Mouse (Mus musculus) heart, adult 2 months (tissue): ENCODE measurements at regions not wholly inside any gene's neighbourhood (a gene's known extent, or its start where the extent isn't known, plus 50 kb on each side); places are given as distances from the start of the nearest gene placed in this dataset.

Experiments
- DNase-seq, 2 experiments: peaks; one replicate each; pipeline ENCODE4 v3.0.0; 2021
- H3K27ac ChIP-seq: fragments of 200-600 bp; 2 replicates; pipeline ENCODE4 v1.8.1; 2022
- H3K27me3 ChIP-seq: fragments of 200-500 bp; 2 replicates; pipeline ENCODE4 v1.6.1; 2012; ENCODE audit warnings: mild to moderate bottlenecking, low read length, inconsistent platforms, mixed read lengths; ENCODE audit not compliant: control insufficient read depth, insufficient read depth
- H3K36me3 ChIP-seq: fragments of 200-500 bp; 2 replicates; pipeline ENCODE4 v1.6.1; 2012; ENCODE audit warnings: low read length, inconsistent platforms; ENCODE audit not compliant: control insufficient read depth, insufficient read depth
- H3K4me1 ChIP-seq: fragments of 200-500 bp; 2 replicates; pipeline ENCODE4 v1.6.1; 2011; ENCODE audit warnings: low read length; ENCODE audit not compliant: control insufficient read depth, insufficient read depth
- H3K4me3 ChIP-seq: fragments of 200-600 bp; 2 replicates; pipeline ENCODE4 v1.8.1; 2022
- H3K79me2 ChIP-seq: fragments of 200-500 bp; replicated peaks from 2 replicates; pipeline ENCODE4 v1.6.1; 2012; ENCODE audit warnings: mild to moderate bottlenecking, inconsistent platforms, low read length, moderate library complexity, mixed read lengths; ENCODE audit not compliant: control insufficient read depth, insufficient read depth
- H3K9ac ChIP-seq: fragments of 200-500 bp; 2 replicates; pipeline ENCODE4 v1.6.1; 2012; ENCODE audit warnings: low read depth, mild to moderate bottlenecking, control low read depth, inconsistent platforms, low read length, mixed read lengths
- CTCF ChIP-seq: fragments of 200-600 bp; IDR thresholded peaks from 2 replicates; pipeline ENCODE4 v1.8.1; 2022; ENCODE audit warnings: antibody characterized with exemption, mild to moderate bottlenecking, moderate library complexity
- EP300 ChIP-seq: fragments of 200-500 bp; IDR thresholded peaks from 2 replicates; pipeline ENCODE4 v1.6.1; 2011; ENCODE audit warnings: low read depth, low read length, control low read depth; ENCODE audit not compliant: insufficient read depth
- POLR2A ChIP-seq: fragments of 200-500 bp; IDR thresholded peaks from 2 replicates; pipeline ENCODE4 v1.6.1; 2011; ENCODE audit warnings: mild to moderate bottlenecking, low read depth, low read length, control low read depth; ENCODE audit not compliant: insufficient read depth
- WGBS: fragments of 180-500 bp; shearing (Covaris S2); methylation state at CpG from one replicate; pipeline ENCODE4 v1.1.7; 2018; 5-methylcytosine and 5-hydroxymethylcytosine counted together
- intact Hi-C: fragments of 180-260 bp; cut with DNase I; formaldehyde crosslinking; loops from one replicate; pipeline ENCODE4 v1.15.1; 2025

DNA sequence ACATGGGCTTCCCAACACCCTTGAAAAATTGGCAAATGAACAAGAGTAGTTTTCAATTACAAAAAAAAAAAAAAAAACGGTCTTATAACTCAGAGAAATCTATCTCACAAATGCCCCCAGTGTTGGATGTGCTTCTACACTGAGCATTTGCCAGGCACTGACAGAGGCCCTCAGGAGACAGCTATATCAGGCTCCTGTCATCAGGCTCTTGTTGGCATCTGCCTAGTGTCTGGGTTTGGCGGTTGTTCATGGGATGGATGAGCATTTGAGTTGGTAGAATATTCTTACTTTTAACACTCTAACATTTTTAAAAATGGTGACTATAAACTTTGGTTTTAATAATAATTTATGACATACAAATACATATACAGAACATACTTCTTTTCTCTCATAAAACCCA is 1555.4 kb upstream of the Map3k7 start:
- Histone ChIP-seq H3K4me3 (no peak overlapping the region), H3K4me1 (no peaks in the 10 kb centered on the region), H3K27me3 (no peaks in the 10 kb centered on the region), H3K79me2 (no peaks in the 10 kb centered on the region), H3K27ac (no peak overlapping the region), H3K9ac (no peak overlapping the region), H3K36me3 (no peaks in the 10 kb centered on the region)
- DNase-seq, result peak in 1 of 2 experiments; percentile 7
- TF ChIP-seq EP300 (no peak), CTCF (no peak), POLR2A (no peak)
- WGBS, result 23% methylated on average over 2 of the region's 2 CpGs
- intact Hi-C loops, result no loop called here

DNA sequence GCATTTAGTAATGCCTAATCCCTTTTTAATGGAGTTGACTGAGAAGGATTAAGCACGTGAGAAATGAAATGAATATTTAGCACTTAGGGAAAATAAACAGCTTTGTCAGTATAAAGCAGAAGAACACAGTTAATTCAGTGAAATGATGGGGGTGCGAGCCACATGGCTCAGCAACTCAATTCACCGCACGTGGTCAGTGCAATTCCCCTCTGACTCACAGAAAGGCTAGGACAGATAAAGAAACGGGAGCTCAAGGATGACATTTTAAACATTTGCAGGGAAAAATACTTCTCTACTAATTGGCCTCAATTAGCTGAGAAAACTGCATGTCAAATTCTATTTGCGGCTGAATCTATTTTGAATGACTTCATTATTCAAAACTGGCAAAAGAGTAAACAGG is 1516.3 kb upstream of the Map3k7 start:
- DNase-seq, result no peak
- Histone ChIP-seq H3K27me3 (no peaks in the 10 kb centered on the region), H3K4me1 (no peaks in the 10 kb centered on the region), H3K79me2 (no peaks in the 10 kb centered on the region), H3K4me3 (no peak overlapping the region), H3K27ac (no peak overlapping the region), H3K36me3 (no peaks in the 10 kb centered on the region), H3K9ac (no peak overlapping the region)
- 58% methylated on average over 6 of the region's 6 CpGs for WGBS
- intact Hi-C loops, result no loop called here
- TF ChIP-seq EP300 (no peak), CTCF (no peak), POLR2A (no peak)

DNA sequence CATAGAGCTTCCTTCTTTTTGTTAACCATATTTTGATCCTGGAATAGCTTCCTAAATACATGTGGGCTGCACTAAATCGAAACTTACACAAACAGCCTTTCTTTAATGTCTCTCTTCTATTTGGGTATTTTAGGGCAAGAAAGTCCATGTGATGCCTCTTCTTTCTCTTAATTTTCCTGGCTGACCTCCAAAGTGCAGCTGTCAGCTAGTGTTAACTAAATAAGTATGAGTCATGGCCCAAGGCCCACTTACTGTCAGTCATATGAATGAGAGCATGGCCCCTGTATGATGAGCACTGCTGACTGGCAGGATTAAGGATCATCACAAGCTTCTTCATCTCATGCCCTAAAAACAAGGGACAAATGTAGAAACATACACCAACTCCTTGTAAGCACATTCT is 1513.5 kb upstream of the Map3k7 start:
- Histone ChIP-seq H3K27me3 (no peaks in the 10 kb centered on the region), H3K4me1 (no peaks in the 10 kb centered on the region), H3K27ac (no peak overlapping the region), H3K79me2 (no peaks in the 10 kb centered on the region), H3K36me3 (no peaks in the 10 kb centered on the region), H3K4me3 (no peak overlapping the region), H3K9ac (no peak overlapping the region)
- 45% methylated on average over 1 of the region's 1 CpGs for WGBS
- TF ChIP-seq CTCF, result no peak
- no peak for TF ChIP-seq EP300
- no peak for TF ChIP-seq POLR2A
- intact Hi-C loops, result no loop called here
- DNase-seq, result no peak

DNA sequence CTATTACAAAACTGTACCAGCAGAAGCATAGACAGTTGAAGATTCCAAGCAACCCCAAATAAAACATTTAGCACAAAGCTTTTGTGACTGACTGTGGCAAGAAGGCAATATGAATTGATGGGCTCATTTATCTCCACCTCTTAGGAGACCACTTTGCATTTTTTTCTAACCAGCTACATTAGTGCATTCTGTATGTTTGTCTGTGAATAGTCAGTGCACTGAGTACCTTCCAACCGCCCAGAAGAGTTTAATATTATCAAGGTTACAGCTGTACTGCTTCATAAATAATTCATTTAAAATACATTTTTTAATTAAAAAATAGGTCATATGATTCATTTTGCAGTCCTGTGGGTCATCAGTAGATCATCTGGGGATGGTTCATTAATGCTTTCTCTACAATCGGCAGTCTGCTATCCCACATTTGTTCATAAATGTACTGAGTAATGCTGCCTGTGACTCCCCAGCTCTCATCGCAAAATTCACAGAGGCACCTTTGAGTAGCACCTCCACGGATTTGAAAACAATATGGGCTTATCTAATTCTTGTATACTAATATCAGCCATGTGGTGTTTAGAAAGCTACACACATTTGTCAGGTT is 1496.5 kb upstream of the Map3k7 start:
- 73% methylated on average over 4 of the region's 4 CpGs for WGBS
- intact Hi-C loops, result no loop called here
- H3K27ac ChIP-seq, result no peak overlapping the region
- no peak for DNase-seq
- no peak overlapping the region for H3K9ac ChIP-seq
- TF ChIP-seq EP300 (no peak), POLR2A (no peak), CTCF (no peak)
- H3K4me1 ChIP-seq, result no peaks in the 10 kb centered on the region
- no peaks in the 10 kb centered on the region for H3K36me3 ChIP-seq
- no peaks in the 10 kb centered on the region for H3K27me3 ChIP-seq
- no peak overlapping the region for H3K4me3 ChIP-seq
- no peaks in the 10 kb centered on the region for H3K79me2 ChIP-seq

DNA sequence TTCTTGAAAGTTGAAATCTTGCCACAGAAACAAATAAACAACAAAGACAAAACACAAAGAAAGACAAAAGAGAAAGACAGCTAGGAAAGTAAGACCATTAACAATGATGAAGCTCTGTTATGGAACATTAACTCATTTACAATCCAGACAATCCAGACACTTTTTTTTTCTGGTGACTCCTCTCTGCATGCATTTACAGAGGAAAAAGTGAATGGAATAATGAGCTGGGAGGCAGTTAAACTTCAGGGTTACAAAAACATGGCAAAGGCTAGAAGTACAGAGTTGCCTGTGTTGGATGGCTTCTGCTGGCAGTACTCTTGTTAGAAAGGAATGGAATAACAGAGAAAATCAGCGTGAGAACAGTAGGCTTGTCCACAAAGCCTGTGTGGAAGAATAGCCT is 1487.3 kb upstream of the Map3k7 start:
- no peaks in the 10 kb centered on the region for H3K36me3 ChIP-seq
- no peaks in the 10 kb centered on the region for H3K79me2 ChIP-seq
- 34% methylated on average over 1 of the region's 1 CpGs for WGBS
- H3K27ac ChIP-seq, result no peak overlapping the region
- no peak overlapping the region for H3K4me3 ChIP-seq
- H3K4me1 ChIP-seq, result no peaks in the 10 kb centered on the region
- no peaks in the 10 kb centered on the region for H3K27me3 ChIP-seq
- intact Hi-C loops, result no loop called here
- no peak for DNase-seq
- H3K9ac ChIP-seq, result no peak overlapping the region
- TF ChIP-seq POLR2A (no peak), CTCF (no peak), EP300 (no peak)

DNA sequence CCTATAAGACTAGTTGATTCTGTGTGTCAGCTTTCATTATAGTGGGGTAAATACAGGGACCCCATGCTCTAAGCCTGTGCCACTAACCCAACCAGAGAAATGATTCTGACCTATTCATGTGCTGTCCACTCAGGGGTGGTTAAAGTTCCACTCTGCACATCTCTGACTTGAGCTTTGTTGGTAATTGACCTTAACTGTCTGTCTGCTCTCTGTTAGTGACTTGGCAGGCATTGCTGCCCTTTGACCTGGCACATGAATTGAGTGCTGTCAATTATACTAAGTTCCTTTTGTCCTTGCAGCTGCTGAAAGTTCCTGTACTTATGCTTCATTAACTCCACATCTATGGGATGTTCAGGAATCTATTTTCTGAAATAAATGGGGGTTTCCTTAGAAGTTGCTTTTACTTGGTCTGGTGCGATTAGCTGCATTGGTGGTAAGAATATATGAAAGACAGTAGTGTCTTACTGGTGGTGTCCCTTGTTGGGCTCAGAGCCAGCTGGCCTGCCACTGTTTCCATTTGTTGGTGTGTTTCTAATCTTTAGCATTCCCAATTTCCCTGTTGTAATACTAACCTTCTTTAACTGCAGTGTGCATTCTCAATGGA is 1463.7 kb upstream of the Map3k7 start:
- no peak overlapping the region for H3K4me3 ChIP-seq
- no peaks in the 10 kb centered on the region for H3K79me2 ChIP-seq
- no peaks in the 10 kb centered on the region for H3K4me1 ChIP-seq
- 62% methylated on average over 1 of the region's 1 CpGs for WGBS
- no peaks in the 10 kb centered on the region for H3K27me3 ChIP-seq
- H3K36me3 ChIP-seq, result no peaks in the 10 kb centered on the region
- TF ChIP-seq EP300, result no peak
- TF ChIP-seq POLR2A, result no peak
- DNase-seq, result no peak
- intact Hi-C loops, result no loop called here
- no peak overlapping the region for H3K9ac ChIP-seq
- H3K27ac ChIP-seq, result no peak overlapping the region
